Mouse (Mus musculus) bone marrow, adult 2 months (tissue): Measurements from ENCODE around the gene Ssb. TPM values are rescaled to one million over a fixed set of nuclear protein-coding genes. Genes with fewer than 3 reads are reported as not detected.

Experiments used
- H3K27ac ChIP-seq: fragments of 200-500 bp; 2 replicates; pipeline ENCODE4 v1.5.1; 2012; ENCODE audit warnings: low read depth, mild to moderate bottlenecking, control low read depth, inconsistent platforms, low read length; ENCODE audit not compliant: control insufficient read depth, poor library complexity, insufficient read depth
- H3K4me1 ChIP-seq: fragments of 200-500 bp; 2 replicates; pipeline ENCODE4 v1.6.1; 2011; ENCODE audit warnings: low read length; ENCODE audit not compliant: control insufficient read depth, insufficient read depth
- H3K4me3 ChIP-seq: fragments of 200-500 bp; replicated peaks from 2 replicates; pipeline ENCODE3; 2011; ENCODE audit warnings: mild to moderate bottlenecking, low read depth, low read length, control low read depth; ENCODE audit not compliant: control insufficient read depth
- CTCF ChIP-seq: fragments of 200-500 bp; IDR thresholded peaks from 2 replicates; pipeline ENCODE4 v1.5.1; 2011; ENCODE audit warnings: low read length, control low read depth; ENCODE audit not compliant: control insufficient read depth, insufficient read depth
- POLR2A ChIP-seq: fragments of 200-500 bp; IDR thresholded peaks from 2 replicates; pipeline ENCODE4 v1.6.1; 2011; ENCODE audit warnings: low read depth, mild to moderate bottlenecking, control low read depth, low read length, borderline replicate concordance; ENCODE audit not compliant: control insufficient read depth
- WGBS: fragments of 180-500 bp; shearing (Covaris S2); methylation state at CpG from one replicate; pipeline ENCODE4 v1.1.7; 2018; 5-methylcytosine and 5-hydroxymethylcytosine counted together
- polyA plus RNA-seq: library from polyadenylated mRNA; stranded (reverse); fragments of >200 nt; gene quantifications from 2 replicates; pipeline ENCODE4 v1.2.4, GENCODE M21; 2011; ENCODE audit warnings: low replicate concordance; ENCODE audit not compliant: missing spikeins, insufficient read depth, insufficient read length

The Ssb gene
- polyA plus RNA-seq, 1 experiment, result 240 TPM

DNA sequence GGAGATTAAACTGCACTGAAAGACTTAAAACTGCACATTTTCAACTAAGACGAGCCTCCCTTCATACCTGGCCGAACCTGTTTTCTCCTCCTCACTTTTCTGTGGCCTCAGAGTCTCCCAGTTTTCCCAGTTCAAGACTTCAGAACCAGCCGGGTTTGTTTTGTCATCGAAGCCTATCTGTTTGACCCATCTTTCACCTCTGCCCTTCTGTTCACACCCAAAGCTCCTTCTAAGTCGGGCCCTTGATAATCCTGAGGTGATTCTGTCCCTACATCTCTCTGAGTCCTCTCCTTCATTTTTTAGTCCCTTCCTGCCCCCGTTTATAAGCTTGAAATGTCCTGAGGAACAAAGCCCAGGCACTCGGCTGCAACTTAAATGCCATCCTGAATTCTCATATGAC, 33.3 kb upstream of the Ssb start:
- 79% methylated on average over 7 of the region's 7 CpGs for WGBS
- Histone ChIP-seq H3K4me1 (no peaks in the 10 kb centered on the region; the same call in 1 of the 2 replicates), H3K4me3 (no peak overlapping the region), H3K27ac (no peak overlapping the region)
- no peak for TF ChIP-seq POLR2A
- TF ChIP-seq CTCF, result no peak

DNA sequence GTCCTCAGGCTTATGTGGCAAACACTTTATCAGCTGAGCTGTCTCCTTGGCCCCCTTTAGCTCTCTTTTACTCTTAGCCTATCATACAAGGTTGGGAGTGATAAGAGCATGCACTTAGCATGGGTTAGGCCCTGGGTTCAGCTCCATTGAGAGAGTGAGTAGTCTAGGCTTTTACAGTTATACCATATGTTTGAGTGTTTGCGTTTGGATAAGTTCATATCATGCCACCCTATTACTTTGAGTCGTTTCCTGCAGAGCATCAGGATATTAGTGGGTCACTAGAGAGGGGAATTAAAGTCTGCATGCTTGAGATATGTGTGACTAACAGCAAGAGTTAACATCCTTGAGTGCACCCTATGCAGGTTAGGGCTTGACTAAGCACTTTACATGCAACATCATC, 31.7 kb upstream of the Ssb start:
- TF ChIP-seq CTCF, result no peak

DNA sequence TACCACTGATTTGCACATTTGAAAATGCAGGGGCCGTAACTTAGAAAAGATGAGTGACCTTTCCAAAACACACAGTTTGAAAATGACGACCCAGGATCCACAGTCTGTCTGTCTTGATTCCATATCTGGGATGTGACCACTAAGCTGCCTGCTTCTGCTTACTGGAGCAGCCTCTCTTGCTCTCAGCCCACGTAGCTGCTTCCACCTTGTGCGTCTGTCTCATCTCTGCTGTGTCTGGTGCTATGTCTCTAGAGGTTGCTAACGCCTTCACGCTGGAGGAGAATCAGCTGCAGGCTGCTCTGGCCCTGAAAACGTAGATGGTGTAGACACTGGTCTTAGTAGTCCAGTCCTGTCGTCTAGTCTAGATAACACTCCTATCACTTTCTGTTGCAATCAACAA, 31.2 kb upstream of the Ssb start:
- no peak overlapping the region for H3K27ac ChIP-seq
- H3K4me3 ChIP-seq, result no peak overlapping the region
- 80% methylated on average over 8 of the region's 8 CpGs for WGBS
- H3K4me1 ChIP-seq, result no peaks in the 10 kb centered on the region; the same call in 1 of the 2 replicates
- TF ChIP-seq CTCF, result no peak
- TF ChIP-seq POLR2A, result no peak

More for the DNA sequence above, 31.7 kb upstream of the Ssb start:
- Histone ChIP-seq H3K4me3 (no peak overlapping the region), H3K27ac (no peak overlapping the region), H3K4me1 (no peaks in the 10 kb centered on the region; the same call in 1 of the 2 replicates)
- 63% methylated on average over 2 of the region's 2 CpGs for WGBS

DNA sequence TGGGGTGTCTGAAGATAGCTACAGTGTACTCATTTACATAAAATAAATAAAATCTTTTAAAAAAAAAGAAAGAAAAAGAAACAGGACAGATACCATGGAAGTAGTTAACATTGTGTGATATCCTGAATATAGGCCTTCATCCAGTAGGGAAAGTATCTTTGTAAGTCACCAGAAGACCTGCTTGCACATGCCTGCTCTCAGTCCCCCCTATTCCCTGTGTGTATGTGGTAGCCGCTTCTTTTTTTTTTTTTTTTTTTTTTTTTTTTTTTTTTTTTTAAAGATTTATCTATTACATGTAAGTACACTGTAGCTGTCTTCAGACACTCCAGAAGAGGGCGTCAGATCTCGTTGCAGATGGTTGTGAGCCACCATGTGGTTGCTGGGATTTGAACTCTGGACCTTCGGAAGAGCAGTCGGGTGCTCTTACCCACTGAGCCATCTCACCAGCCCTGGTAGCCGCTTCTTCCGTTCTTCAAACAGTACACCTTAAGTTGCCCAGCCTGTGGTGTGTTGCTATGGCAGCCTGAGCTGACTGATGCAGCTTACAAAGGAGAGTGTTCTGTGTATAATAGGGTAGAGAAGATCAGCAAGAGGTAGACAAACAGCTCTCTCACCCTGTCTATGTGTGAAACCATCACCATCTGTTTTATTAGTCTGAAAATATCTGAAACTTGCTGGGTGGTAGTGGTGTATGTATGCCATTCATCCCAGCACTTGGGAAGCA, 24.0 kb upstream of the Ssb start:
- Histone ChIP-seq H3K4me1 (no peaks in the 10 kb centered on the region), H3K27ac (no peak overlapping the region), H3K4me3 (no peak overlapping the region)
- 82% methylated on average over 7 of the region's 7 CpGs for WGBS
- TF ChIP-seq CTCF, result no peak
- no peak for TF ChIP-seq POLR2A

DNA sequence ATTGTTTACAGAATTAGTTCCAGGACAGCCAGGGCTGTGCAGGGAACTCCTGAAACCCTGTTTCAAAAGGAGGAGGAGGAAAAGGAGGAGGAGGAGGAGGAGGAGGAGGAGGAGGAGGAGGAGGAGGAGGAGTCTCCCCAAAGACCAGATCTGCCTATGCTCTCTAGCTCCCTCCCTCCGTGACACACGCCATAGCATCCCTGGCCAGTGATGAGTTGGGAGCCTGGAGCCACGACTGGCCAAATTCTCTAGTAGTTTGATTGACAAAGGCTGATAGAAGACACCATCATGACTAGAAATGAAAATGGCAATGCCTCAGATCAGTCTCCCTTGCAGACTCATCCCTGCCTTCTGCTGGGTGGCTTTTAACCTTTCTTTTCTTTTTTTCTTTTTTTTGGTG, 23.4 kb upstream of the Ssb start:
- WGBS, result 66% methylated on average over 3 of the region's 3 CpGs
- Histone ChIP-seq H3K4me1 (no peaks in the 10 kb centered on the region), H3K27ac (no peak overlapping the region), H3K4me3 (no peak overlapping the region)
- no peak for TF ChIP-seq POLR2A
- peak; percentile 34; the same call in 1 of the 2 replicates for TF ChIP-seq CTCF

DNA sequence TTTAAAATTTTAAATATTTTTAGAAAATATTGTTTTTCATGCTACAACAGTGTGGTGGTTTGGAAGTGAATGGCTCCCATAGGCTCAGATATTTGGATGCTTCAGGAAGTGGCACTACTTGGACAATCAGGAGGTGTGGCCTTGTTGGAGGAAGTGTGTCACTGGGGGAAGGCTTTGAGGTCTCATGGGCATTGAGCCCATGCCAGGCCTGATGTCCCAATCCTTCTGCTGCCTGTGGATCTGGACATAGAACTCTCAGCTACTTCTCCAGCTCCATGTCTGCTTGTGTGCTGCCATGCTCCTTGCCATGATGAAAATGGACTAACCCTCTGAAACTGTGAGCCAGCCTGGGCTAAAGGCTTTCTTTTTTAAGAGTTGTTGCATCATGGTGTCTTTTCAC, 22.7 kb upstream of the Ssb start:
- Histone ChIP-seq H3K4me3 (no peak overlapping the region), H3K4me1 (no peaks in the 10 kb centered on the region), H3K27ac (no peak overlapping the region)
- TF ChIP-seq POLR2A, result no peak
- TF ChIP-seq CTCF, result no peak

DNA sequence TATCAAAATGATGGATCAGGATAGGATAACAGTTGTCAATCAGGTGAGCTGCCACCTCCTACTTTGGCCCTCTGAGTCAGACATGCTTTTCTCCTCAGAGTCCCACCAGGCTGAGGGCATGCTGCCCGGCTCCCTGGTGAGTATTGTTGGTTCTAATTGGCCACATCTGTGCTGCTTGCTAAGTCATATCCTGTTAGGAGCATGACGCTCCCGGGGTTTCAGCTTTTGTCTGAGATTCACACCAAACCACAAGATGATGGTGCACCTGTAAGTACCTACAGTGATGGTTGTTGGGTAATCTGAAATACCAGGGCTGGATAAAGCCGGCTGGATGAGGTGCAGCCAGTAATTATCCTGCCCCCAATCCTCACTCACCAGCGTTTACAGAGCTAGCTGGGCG, 21.1 kb upstream of the Ssb start:
- Histone ChIP-seq H3K4me3 (no peak overlapping the region), H3K27ac (no peak overlapping the region), H3K4me1 (no peaks in the 10 kb centered on the region)
- 46% methylated on average over 6 of the region's 6 CpGs for WGBS
- no peak for TF ChIP-seq CTCF
- TF ChIP-seq POLR2A, result no peak

DNA sequence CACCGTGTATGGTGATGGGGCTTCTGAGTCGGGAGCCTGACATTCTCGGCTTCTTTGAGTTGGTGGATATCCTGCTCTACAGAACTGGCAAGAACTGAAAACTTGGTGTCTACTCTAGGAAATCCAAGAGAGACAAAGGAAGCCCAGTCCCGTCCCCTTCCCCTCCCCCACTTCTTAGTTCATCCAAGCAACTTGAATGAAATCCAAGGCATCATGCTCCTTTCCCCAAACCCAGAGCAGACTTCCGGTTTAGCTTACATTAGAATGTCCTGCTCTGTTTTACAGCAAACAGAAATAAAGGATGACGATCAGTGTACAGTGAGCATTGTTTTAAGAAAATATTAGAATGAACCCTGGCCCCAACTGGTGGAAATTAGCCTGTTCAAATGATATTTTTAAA, 12.1 kb upstream of the Ssb start:
- TF ChIP-seq CTCF (no peak), POLR2A (no peak)
- no peak overlapping the region for H3K4me3 ChIP-seq
- WGBS, result 76% methylated on average over 6 of the region's 6 CpGs
- H3K4me1 ChIP-seq, result no peaks in the 10 kb centered on the region
- H3K27ac ChIP-seq, result no peak overlapping the region
